Mouse (Mus musculus) CH12.LX (cell line): ENCODE data around the gene Dda1. TPM values are rescaled to one million over a fixed set of nuclear protein-coding genes. Genes with fewer than 3 reads are reported as not detected.

ENCODE experiments used
- DNase-seq: peaks from one replicate; pipeline ENCODE4 v3.0.0-alpha.2; 2013; ENCODE audit errors: extremely low read depth
- H3K27ac ChIP-seq: 2 replicates; pipeline ENCODE4 v1.5.1; 2012; ENCODE audit warnings: low read depth, mild to moderate bottlenecking, control low read depth, moderate library complexity; ENCODE audit not compliant: insufficient read depth
- H3K27me3 ChIP-seq: replicated peaks from 2 replicates; pipeline ENCODE3; 2012; ENCODE audit warnings: inconsistent platforms
- H3K36me3 ChIP-seq, 2 experiments: replicated peaks in 1 of 2; 2 replicates each; pipeline versions ENCODE3 to v1.6.1; 2012; ENCODE audit warnings: inconsistent platforms in 1 of 2, low read length in 1 of 2, mild to moderate bottlenecking in 1 of 2, mixed read lengths in 1 of 2, moderate library complexity in 1 of 2; ENCODE audit not compliant: control insufficient read depth in 1 of 2, insufficient read depth in 1 of 2
- H3K4me1 ChIP-seq, 2 experiments: 2 replicates each; pipeline ENCODE4 v1.6.1; 2012; ENCODE audit warnings: inconsistent platforms in 1 of 2, moderate library complexity in 1 of 2; ENCODE audit not compliant: insufficient read depth in 2 of 2, control insufficient read depth in 1 of 2
- H3K4me2 ChIP-seq: 2 replicates; pipeline ENCODE4 v1.6.1; 2012; ENCODE audit warnings: low read depth, mild to moderate bottlenecking, control low read depth; ENCODE audit not compliant: poor library complexity, insufficient read depth, severe bottlenecking
- H3K4me3 ChIP-seq, 3 experiments: fragments of 150-350 bp in 1 of 3; sonication (generic) in 1 of 3; replicated peaks in 1 of 3; 2 replicates each; pipeline versions ENCODE3 to v1.5.1; 2011 to 2012; ENCODE audit warnings: low read depth in 2 of 3, low read length in 2 of 3, mild to moderate bottlenecking in 2 of 3, moderate library complexity in 2 of 3, control low read depth in 1 of 3, improper control_type of control experiment in 1 of 3, inconsistent platforms in 1 of 3, mixed read lengths in 1 of 3; ENCODE audit not compliant: poor library complexity in 1 of 3
- H3K79me2 ChIP-seq: replicated peaks from 2 replicates; pipeline ENCODE4 v1.6.1; 2012; ENCODE audit warnings: mild to moderate bottlenecking, moderate library complexity; ENCODE audit not compliant: control insufficient read depth, poor library complexity, insufficient read depth, severe bottlenecking; ENCODE audit errors: extremely low read depth
- H3K9ac ChIP-seq: 2 replicates; pipeline ENCODE4 v1.6.1; 2012; ENCODE audit warnings: low read depth, mild to moderate bottlenecking, control low read depth, moderate library complexity; ENCODE audit not compliant: insufficient read depth
- H3K9me3 ChIP-seq: replicated peaks from 2 replicates; pipeline ENCODE3; 2012; ENCODE audit warnings: low read length, inconsistent platforms, mixed read lengths
- BHLHE40 ChIP-seq: IDR thresholded peaks from 2 replicates; pipeline ENCODE4 v1.6.1; 2011; ENCODE audit warnings: mild to moderate bottlenecking, low read depth, low read length, improper control_type of control experiment
- CTCF ChIP-seq, 2 experiments: IDR thresholded peaks in 1 of 2; conservative IDR thresholded peaks in 1 of 2; 2 replicates each; pipeline ENCODE4 v1.5.1; 2011 to 2012; ENCODE audit warnings: low read depth in 2 of 2, low read length in 2 of 2, improper control_type of control experiment in 1 of 2, inconsistent platforms in 1 of 2, mild to moderate bottlenecking in 1 of 2, moderate library complexity in 1 of 2
- EP300 ChIP-seq: IDR thresholded peaks from 2 replicates; pipeline ENCODE4 v1.6.1; 2011; ENCODE audit warnings: low read length, improper control_type of control experiment
- IRF4 ChIP-seq: IDR thresholded peaks from 2 replicates; pipeline ENCODE4 v1.6.1; 2014; ENCODE audit warnings: low read depth, mild to moderate bottlenecking, inconsistent platforms, low read length, improper control_type of control experiment
- JUND ChIP-seq: conservative IDR thresholded peaks from 2 replicates; pipeline ENCODE4 v1.6.1; 2011; ENCODE audit warnings: low read depth, low read length, improper control_type of control experiment
- MAFK ChIP-seq: IDR thresholded peaks from 2 replicates; pipeline ENCODE4 v1.6.1; 2011; ENCODE audit warnings: low read length, improper control_type of control experiment; ENCODE audit not compliant: insufficient replicate concordance
- MEF2A ChIP-seq: IDR thresholded peaks from 2 replicates; pipeline ENCODE4 v1.6.1; 2014; ENCODE audit warnings: low read depth, mild to moderate bottlenecking, inconsistent platforms, low read length, improper control_type of control experiment, borderline replicate concordance
- NELFE ChIP-seq: IDR thresholded peaks from 2 replicates; pipeline ENCODE4 v1.6.1; 2011; ENCODE audit warnings: low read depth, low read length, improper control_type of control experiment
- NRF1 ChIP-seq: IDR thresholded peaks from 2 replicates; pipeline ENCODE4 v1.6.1; 2014; ENCODE audit warnings: low read depth, mild to moderate bottlenecking, inconsistent platforms, low read length, improper control_type of control experiment, moderate library complexity
- PAX5 ChIP-seq: IDR thresholded peaks from 2 replicates; pipeline ENCODE4 v1.6.1; 2012; ENCODE audit warnings: low read length, inconsistent platforms, mixed read lengths
- POLR2A ChIP-seq: IDR thresholded peaks from 2 replicates; pipeline ENCODE4 v1.6.1; 2011; ENCODE audit warnings: low read depth, mild to moderate bottlenecking, improper control_type of control experiment, low read length
- RAD21 ChIP-seq: IDR thresholded peaks from 2 replicates; pipeline ENCODE4 v1.6.1; 2011; ENCODE audit warnings: low read depth, mild to moderate bottlenecking, low read length, improper control_type of control experiment, moderate library complexity
- SIN3A ChIP-seq: IDR thresholded peaks from 2 replicates; pipeline ENCODE4 v1.6.1; 2012; ENCODE audit warnings: low read length, improper control_type of control experiment, inconsistent platforms
- SMC3 ChIP-seq: IDR thresholded peaks from 2 replicates; pipeline ENCODE4 v1.6.1; 2011; ENCODE audit warnings: low read depth, low read length, improper control_type of control experiment
- TBP ChIP-seq: conservative IDR thresholded peaks from 2 replicates; pipeline ENCODE4 v1.6.1; 2011; ENCODE audit warnings: low read depth, low read length, improper control_type of control experiment
- UBTF ChIP-seq: IDR thresholded peaks from 2 replicates; pipeline ENCODE4 v1.6.1; 2012; ENCODE audit warnings: low read depth, mild to moderate bottlenecking, inconsistent platforms, low read length, improper control_type of control experiment, moderate library complexity
- USF1 ChIP-seq: IDR thresholded peaks from 2 replicates; pipeline ENCODE4 v1.6.1; 2014; ENCODE audit warnings: low read depth, mild to moderate bottlenecking, inconsistent platforms, low read length, improper control_type of control experiment
- USF2 ChIP-seq: conservative IDR thresholded peaks from 2 replicates; pipeline ENCODE4 v1.6.1; 2011; ENCODE audit warnings: low read depth, low read length, improper control_type of control experiment
- ZC3H11A ChIP-seq: IDR thresholded peaks from 2 replicates; pipeline ENCODE4 v1.6.1; 2012; ENCODE audit warnings: low read depth, mild to moderate bottlenecking, inconsistent platforms, low read length, improper control_type of control experiment
- ZKSCAN1 ChIP-seq: IDR thresholded peaks from 2 replicates; pipeline ENCODE4 v1.6.1; 2012; ENCODE audit warnings: low read depth, inconsistent platforms, low read length, improper control_type of control experiment, borderline replicate concordance
- ZMIZ1 ChIP-seq: IDR thresholded peaks from 2 replicates; pipeline ENCODE4 v1.6.1; 2012; ENCODE audit warnings: low read depth, mild to moderate bottlenecking, inconsistent platforms, low read length, improper control_type of control experiment
- dilution Hi-C: fragments of 300-500 bp; cut with MboI; formaldehyde crosslinking; loops from 2 replicates; pipeline ENCODE4 v1.14.3; 2020; ENCODE audit warnings: low sequenced_read_pairs; ENCODE audit not compliant: extremely low pct_unique_long_range_greater_than_20kb, extremely low pct_ligation_motif_present
- in situ Hi-C: fragments of 300-500 bp; cut with MboI; formaldehyde crosslinking; loops from 3 replicates; pipeline ENCODE4 v1.14.3; 2019; ENCODE audit warnings: low sequenced_read_pairs, low pct_ligation_motif_present, low pct_unique_long_range_greater_than_20kb, mixed read lengths
- polyA plus RNA-seq: library from polyadenylated mRNA; unstranded; fragments of >175 nt; gene quantifications from 2 replicates; pipeline ENCODE4 v1.2.1, GENCODE M21; 2012; ENCODE audit warnings: low read depth; ENCODE audit not compliant: insufficient read length
- total RNA-seq, 2 experiments: library from RNA; depleted of rRNA; stranded (reverse); fragments of 300-350 nt in 1 of 2; fragments of >200 nt in 1 of 2; gene quantifications; 2 replicates each; pipeline ENCODE4 v1.2.3; 2012 to 2014

The Dda1 gene
- total and polyA plus RNA-seq, 3 experiments = 57.4 to 78.1 (median 59.3) TPM

GRCm38 (mm10) chr8:71478943-71479342 is 9.9 kb downstream of the Dda1 start:
- no peak overlapping the region for H3K4me2 ChIP-seq
- H3K9me3 ChIP-seq = no peaks in the 10 kb centered on the region
- H3K4me1 ChIP-seq = peaks cover 8% of the 10 kb centered on the region in 2 experiments
- dilution Hi-C loops (no loop called here), in situ Hi-C loops (no loop called here)
- no peak overlapping the region for H3K9ac ChIP-seq
- peaks cover 17 to 34% of the 10 kb centered on the region in 2 experiments for H3K36me3 ChIP-seq
- no peak overlapping the region for H3K27ac ChIP-seq
- no peaks in the 10 kb centered on the region for H3K79me2 ChIP-seq
- no peak overlapping the region for H3K4me3 ChIP-seq
- TF ChIP-seq UBTF (no peak), TBP (no peak), PAX5 (no peak), RAD21 (no peak), USF1 (no peak), USF2 (no peak), ZC3H11A (no peak), ZMIZ1 (no peak), BHLHE40 (no peak), EP300 (no peak), SMC3 (no peak), NRF1 (no peak), JUND (no peak), POLR2A (no peak), SIN3A (no peak), NELFE (no peak), CTCF (conservative IDR thresholded peaks at IDR 0.05 in 1 of 2, IDR thresholded peaks at IDR 0.05 in 1 of 2; ENCODE audit: low read depth in 2 of 2, low read length in 2 of 2) (no peak), ZKSCAN1 (no peak)
- no peaks in the 10 kb centered on the region for H3K27me3 ChIP-seq
- no peak for DNase-seq

- DNase-seq = peak; percentile 57
- Histone ChIP-seq H3K4me2 (no peak overlapping the region), H3K79me2 (0 out of 2 replicates have a peak, but pooled peaks cover 1% of the 10 kb centered on the region), H3K4me3 (no peak overlapping the region), H3K36me3 (peaks cover 0 to 14% of the 10 kb centered on the region in 2 experiments), H3K9me3 (no peaks in the 10 kb centered on the region), H3K9ac (no peak overlapping the region), H3K4me1 (peaks cover 13 to 22% of the 10 kb centered on the region in 2 experiments), H3K27ac (no peak overlapping the region), H3K27me3 (no peaks in the 10 kb centered on the region)
- in situ Hi-C loops = no loop called here
- dilution Hi-C loops = no loop called here
- TF ChIP-seq MEF2A (no peak), SIN3A (no peak), NELFE (no peak), POLR2A (no peak), MAFK (no peak), IRF4 (no peak)
Observed at GRCm38 (mm10) chr8:71483932-71484331, 14.9 kb downstream of the Dda1 start.
